18 mouse cellular contexts compared by ENCODE assay signal in genomic region chr13:53463946-53464345, GRCm38 (mm10). TPM values are rescaled to one million over a fixed set of nuclear protein-coding genes. Genes with fewer than 3 reads are reported as not detected.
A peak's percentile ranks its signal among the peaks of the same experiment; 100 is the strongest.
DNase-seq lines count a peak whose midpoint lies in the region; ATAC-seq lines count a peak whose summit lies in the region.
"Had no signal": no experiment of that assay in that cellular context is flagged by ENCODE, and none has a peak within 500 bp of the region (broad histone marks: within the 10 kb centered on the region; RNA-seq: fewer than 3 reads in every experiment).

No protein-coding gene starts in this region.

- 2% methylated on average over 10 of the region's 10 CpGs for WGBS in midbrain, embryonic 11.5 days
- WGBS in midbrain, embryonic 13.5 days, result 2% methylated on average over 10 of the region's 10 CpGs
- 4% methylated on average over 10 of the region's 10 CpGs for WGBS in hindbrain, embryonic 13.5 days
- WGBS in limb, embryonic 15.5 days, result 18% methylated on average over 10 of the region's 10 CpGs
- WGBS in liver, embryonic 12.5 days (ENCODE audit: insufficient replicate concordance), result 13% methylated on average over 10 of the region's 10 CpGs

- intact Hi-C loops in left cerebral cortex, postnatal 14 days (cut with DNase I), result loop anchor here (2.0 to 10.0 kb wide), 2 partner anchors 225 to 601 kb away; no protein-coding TSS in a partner anchor

- H3K4me1 ChIP-seq in midbrain, embryonic 11.5 days (ENCODE audit: control insufficient read depth, insufficient read depth, low read length), result peaks cover 40% of the 10 kb centered on the region
- H3K4me1 ChIP-seq in midbrain, embryonic 13.5 days (replicated peaks), result peaks cover 34% of the 10 kb centered on the region
- H3K4me1 ChIP-seq in hindbrain, embryonic 13.5 days (replicated peaks), result peaks cover 48% of the 10 kb centered on the region
- peaks cover 36% of the 10 kb centered on the region for H3K4me1 ChIP-seq in limb, embryonic 15.5 days
- H3K4me1 ChIP-seq in liver, embryonic 12.5 days, result no peaks in the 10 kb centered on the region

- H3K27ac ChIP-seq in midbrain, embryonic 11.5 days (ENCODE audit: low read depth, low read length), result no peak overlapping the region
- H3K27ac ChIP-seq in midbrain, embryonic 13.5 days, result no peak overlapping the region
- H3K27ac ChIP-seq in hindbrain, embryonic 13.5 days, result 0 out of 2 replicates have a peak overlapping the region, but pooled peaks have one; percentile 35
- H3K27ac ChIP-seq in limb, embryonic 15.5 days, result peak overlapping the region; percentile 38; the same call in 1 of the 2 replicates
- H3K27ac ChIP-seq in liver, embryonic 12.5 days, result no peak overlapping the region

- no peaks in the 10 kb centered on the region for H3K36me3 ChIP-seq in midbrain, embryonic 11.5 days (ENCODE audit: control insufficient read depth, insufficient read depth, low read length)
- H3K36me3 ChIP-seq in midbrain, embryonic 13.5 days, result no peaks in the 10 kb centered on the region
- no peaks in the 10 kb centered on the region for H3K36me3 ChIP-seq in hindbrain, embryonic 13.5 days
- no peaks in the 10 kb centered on the region for H3K36me3 ChIP-seq in limb, embryonic 15.5 days
- H3K36me3 ChIP-seq in liver, embryonic 12.5 days, result no peaks in the 10 kb centered on the region
- H3K36me3 ChIP-seq: forebrain, embryonic 12.5 days had no signal

- no peak; the same call in 1 of the 2 replicates for ATAC-seq in midbrain, embryonic 11.5 days (ENCODE audit: low FRiP score)
- ATAC-seq in midbrain, embryonic 13.5 days, result no peak
- ATAC-seq in hindbrain, embryonic 13.5 days (ENCODE audit: low FRiP score), result no peak
- no peak for ATAC-seq in limb, embryonic 15.5 days (ENCODE audit: insufficient number of reproducible peaks, low FRiP score, low TSS enrichment, low read depth)
- ATAC-seq in liver, embryonic 12.5 days, result no peak

- H3K4me3 ChIP-seq in midbrain, embryonic 11.5 days (ENCODE audit: low read depth, low read length), result no peak overlapping the region
- H3K4me3 ChIP-seq in midbrain, embryonic 13.5 days (replicated peaks), result no peak overlapping the region
- H3K4me3 ChIP-seq in hindbrain, embryonic 13.5 days, result no peak overlapping the region
- H3K4me3 ChIP-seq in limb, embryonic 15.5 days, result no peak overlapping the region
- no peak overlapping the region for H3K4me3 ChIP-seq in liver, embryonic 12.5 days
- H3K4me3 ChIP-seq: forebrain, embryonic 12.5 days had no signal

- no peaks in the 10 kb centered on the region for H3K9me3 ChIP-seq in midbrain, embryonic 11.5 days (ENCODE audit: control insufficient read depth, low read length)
- no peaks in the 10 kb centered on the region for H3K9me3 ChIP-seq in midbrain, embryonic 13.5 days
- H3K9me3 ChIP-seq in hindbrain, embryonic 13.5 days, result no peaks in the 10 kb centered on the region
- H3K9me3 ChIP-seq in limb, embryonic 15.5 days, result no peaks in the 10 kb centered on the region
- H3K9me3 ChIP-seq in liver, embryonic 12.5 days (replicated peaks), result no peaks in the 10 kb centered on the region
- H3K9me3 ChIP-seq: forebrain, embryonic 12.5 days had no signal

- H3K4me2 ChIP-seq in midbrain, embryonic 11.5 days, result peak overlapping the region; percentile 30
- no peak overlapping the region for H3K4me2 ChIP-seq in midbrain, embryonic 13.5 days (replicated peaks)
- peak overlapping the region; percentile 42 for H3K4me2 ChIP-seq in hindbrain, embryonic 13.5 days
- no peak overlapping the region; the same call in 1 of the 2 replicates for H3K4me2 ChIP-seq in limb, embryonic 15.5 days
- H3K4me2 ChIP-seq in liver, embryonic 12.5 days, result no peak overlapping the region

- DNase-seq in embryo, embryonic 10 days (ENCODE audit: low spot score), result peak; percentile 55
- no peak for DNase-seq in embryo, embryonic 11 days
- DNase-seq in midbrain, embryonic 11.5 days (ENCODE audit: low spot score, missing footprints), result peak; percentile 93
- DNase-seq in left cerebral cortex, postnatal 14 days (ENCODE audit: low spot score in 2 of 2), result no peak
- DNase-seq: adrenal gland, postnatal 10 days; cerebellum, adult 18-20 months; gastrocnemius, postnatal 10 days; layer of hippocampus, postnatal 36 days; liver; lung, adult 2 months; lung, postnatal 4 days; right cerebral cortex, postnatal 25 days had no signal

- H3K27me3 ChIP-seq in midbrain, embryonic 11.5 days (ENCODE audit: control insufficient read depth, insufficient read depth, low read length), result peaks cover 93% of the 10 kb centered on the region
- H3K27me3 ChIP-seq in midbrain, embryonic 13.5 days, result peaks cover 97% of the 10 kb centered on the region
- peaks cover 90% of the 10 kb centered on the region for H3K27me3 ChIP-seq in hindbrain, embryonic 13.5 days
- H3K27me3 ChIP-seq in limb, embryonic 15.5 days, result peaks cover 70% of the 10 kb centered on the region
- H3K27me3 ChIP-seq in liver, embryonic 12.5 days (replicated peaks), result peaks cover 90% of the 10 kb centered on the region

- H3K9ac ChIP-seq in midbrain, embryonic 11.5 days (ENCODE audit: low read length), result no peak overlapping the region
- H3K9ac ChIP-seq in midbrain, embryonic 13.5 days (replicated peaks), result no peak overlapping the region
- no peak overlapping the region for H3K9ac ChIP-seq in hindbrain, embryonic 13.5 days
- no peak overlapping the region for H3K9ac ChIP-seq in limb, embryonic 15.5 days
- no peak overlapping the region for H3K9ac ChIP-seq in liver, embryonic 12.5 days
- H3K9ac ChIP-seq: forebrain, embryonic 12.5 days had no signal

RNA-seq across cellular contexts. Expression of gene Msx2, which starts 8.9 kb away (rescaled TPM):
- 23.0 and 25.0 TPM in 2 replicates for polyA plus RNA-seq in midbrain, embryonic 11.5 days (2014; fragmentation: Nextera tagmentation; extraction: Ambion mirVana)
- polyA plus RNA-seq in midbrain, embryonic 13.5 days (2015; fragmentation: Nextera tagmentation; extraction: Ambion mirVana), result 1.6 TPM in 2 replicates
- 7.5 and 8.3 TPM in 2 replicates for polyA plus RNA-seq in hindbrain, embryonic 13.5 days (2015; fragmentation: Nextera tagmentation; extraction: Ambion mirVana)
- polyA plus RNA-seq in limb, embryonic 15.5 days (2015; fragmentation: Nextera tagmentation; extraction: Ambion mirVana), result 22.7 and 25.4 TPM in 2 replicates
- polyA plus RNA-seq in liver, embryonic 12.5 days (2016; fragmentation: Nextera tagmentation; extraction: Ambion mirVana), result 0.32 and 0.33 TPM in 2 replicates
- total RNA-seq in left cerebral cortex, postnatal 14 days (2021), result under 1 TPM; 0.29 to 0.49 TPM
- total RNA-seq: monocyte, adult 5-6 weeks had no signal
- polyA plus RNA-seq: lung, adult 2 months had no signal

Comparison
In these comparisons a context has a peak if more than half of its experiments do, and no peak if none do; other contexts are left out.
1. DNase-seq: peak in embryo, embryonic 10 days (single experiment) and midbrain, embryonic 11.5 days (single experiment); none in embryo, embryonic 11 days (single experiment) and left cerebral cortex, postnatal 14 days (0 of 2).
2. H3K4me2 ChIP-seq: peak in midbrain, embryonic 11.5 days (single experiment) and hindbrain, embryonic 13.5 days (single experiment); none in midbrain, embryonic 13.5 days (single experiment), limb, embryonic 15.5 days (single experiment) and liver, embryonic 12.5 days (single experiment).
3. H3K27ac ChIP-seq: peak in hindbrain, embryonic 13.5 days (single experiment) and limb, embryonic 15.5 days (single experiment); none in midbrain, embryonic 11.5 days (single experiment), midbrain, embryonic 13.5 days (single experiment) and liver, embryonic 12.5 days (single experiment).